Mouse (Mus musculus) gastrocnemius, adult 18-20 months (tissue): ENCODE data around the gene Tesk1. TPM values are rescaled to one million over a fixed set of nuclear protein-coding genes. Genes with fewer than 3 reads are reported as not detected.

Experiments used
- DNase-seq: peaks from one replicate; pipeline ENCODE4 v3.0.0; 2021; ENCODE audit warnings: low spot score
- total RNA-seq, 2 experiments: library from RNA; stranded (reverse); gene quantifications; 2 replicates each; pipeline ENCODE4 v1.2.3; 2021

Gene Tesk1
- total RNA-seq, 2 experiments from 2014 or later, result 56.2 to 60.8 TPM

- no peak for DNase-seq
Measured at GRCm38 (mm10) chr4:43492101-43492820, 50.5 kb downstream of the Tesk1 start.

DNA sequence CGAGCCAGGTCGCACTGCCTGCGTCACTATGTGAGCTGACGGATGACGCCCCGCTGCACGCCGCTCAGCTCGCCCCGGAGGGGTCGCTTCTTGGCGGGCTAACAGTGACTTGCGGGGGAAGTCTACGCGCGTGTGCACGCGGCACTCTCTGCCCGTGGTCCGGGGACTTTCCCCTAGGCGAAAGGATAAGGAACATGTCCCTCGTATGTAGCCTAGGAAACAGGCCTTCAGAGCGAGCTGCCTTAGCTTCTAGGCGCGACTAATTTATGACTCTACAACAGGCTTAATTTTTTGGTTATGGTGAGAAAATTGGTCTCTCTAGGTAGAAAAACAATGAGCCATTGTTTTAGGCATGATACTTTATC, 51.1 kb downstream of the Tesk1 start, which contains the start of gene Ccdc107:
Gene Ccdc107 (plus strand): TSS at position 80 of the 365 bp plus-strand sequence.
- DNase-seq, result peak; percentile 93

GRCm38 (mm10) chr4:43493186-43493845, 51.6 kb downstream of the Tesk1 start:
- peak; percentile 96 for DNase-seq

DNA sequence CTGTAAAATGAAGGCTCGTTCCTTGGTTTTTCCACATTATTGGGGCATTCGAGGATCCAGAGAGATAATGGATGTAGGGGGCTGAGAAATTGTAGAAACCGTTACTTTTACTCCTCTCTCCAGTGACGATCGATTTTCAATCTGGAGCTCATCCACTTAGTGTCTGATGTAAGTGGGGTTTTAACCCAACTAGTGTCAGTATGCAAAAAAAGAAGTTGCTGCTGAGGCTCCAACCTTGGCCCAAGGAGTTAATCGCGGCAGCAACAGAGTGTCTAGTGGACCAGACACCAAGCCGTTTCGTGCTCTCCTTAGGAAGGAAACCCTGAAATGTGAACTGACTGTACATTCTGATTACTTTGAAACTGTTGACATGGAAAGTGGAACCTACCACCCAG, 52.1 kb downstream of the Tesk1 start:
- no peak for DNase-seq

DNA sequence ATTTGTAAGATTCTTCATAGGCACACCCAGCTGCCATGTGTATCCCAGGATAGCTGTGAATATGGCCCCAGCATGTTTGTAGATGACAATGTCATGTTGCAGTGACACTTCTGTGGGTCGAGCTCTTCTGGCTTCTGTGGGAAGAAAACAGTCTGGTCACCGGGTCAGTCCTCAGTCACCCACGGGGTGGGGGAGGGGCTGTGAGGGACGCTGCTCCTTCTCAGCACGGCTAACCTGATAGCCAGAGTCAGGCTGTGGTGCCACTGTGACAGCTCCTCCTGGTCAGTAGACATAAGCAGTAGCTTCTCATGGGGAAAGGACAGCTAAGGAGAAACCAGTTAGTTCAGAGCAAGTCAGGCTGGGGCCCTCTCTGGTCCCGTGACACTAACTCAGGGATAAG, 54.8 kb downstream of the Tesk1 start:
- DNase-seq, result no peak

DNA sequence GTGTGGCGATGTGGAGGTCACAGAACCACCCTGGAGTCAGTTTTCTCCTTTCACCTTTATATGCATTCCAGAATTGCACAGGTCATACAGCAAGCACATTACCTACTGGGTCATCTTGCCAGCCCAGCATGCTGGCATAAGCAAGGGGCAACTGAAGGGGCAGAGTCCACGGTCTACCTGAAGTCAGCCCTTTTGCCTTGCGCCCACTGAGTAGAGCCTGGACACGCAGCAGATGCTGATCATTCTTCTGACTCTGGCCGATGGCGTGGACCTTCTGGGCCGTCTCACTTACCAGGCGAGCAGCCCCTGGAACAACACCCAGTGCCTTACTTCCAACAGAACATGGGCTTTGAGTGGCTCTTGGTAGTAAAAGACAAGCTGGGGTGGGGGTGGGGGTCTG, 55.7 kb downstream of the Tesk1 start:
- DNase-seq, result no peak

Other genes starting within 250 kb of the Tesk1 start
- gene Atp8b5, start 174.8 kb upstream of the Tesk1 start, total RNA-seq, result not detected
- 10 to 100 TPM; 28.5 to 36.3 TPM for gene Rusc2, start 60.0 kb upstream of the Tesk1 start, total RNA-seq
- gene Fam166b, start 12.8 kb upstream of the Tesk1 start, total RNA-seq, result not detected
- under 1 TPM in 1 of 2 experiments, not detected in 1; 0.21 TPM for gene Cd72, start 12.7 kb downstream of the Tesk1 start, total RNA-seq
- not detected for gene Sit1, start 41.8 kb downstream of the Tesk1 start, total RNA-seq
- gene Ccdc107, start 51.0 kb downstream of the Tesk1 start, total RNA-seq, result 10 to 100 TPM; 21.9 to 26.8 TPM
- gene Arhgef39, start 57.8 kb downstream of the Tesk1 start, total RNA-seq, result not detected
- gene Car9, start 65.0 kb downstream of the Tesk1 start, total RNA-seq, result 1 to 10 TPM; 1.4 to 2.6 TPM
- gene Tpm2, start 81.8 kb downstream of the Tesk1 start, total RNA-seq, result 1,000 to 10,000 TPM; 6,886 to 8,782 TPM
- 10 to 100 TPM; 29.9 to 41.5 TPM for gene Creb3, start 120.4 kb downstream of the Tesk1 start, total RNA-seq
- 10 to 100 TPM; 50.6 to 64.8 TPM for gene Tln1, start 120.8 kb downstream of the Tesk1 start, total RNA-seq
- 10 to 100 TPM; 19.9 to 20.7 TPM for gene Rgp1, start 136.8 kb downstream of the Tesk1 start, total RNA-seq
- gene Gba2, start 136.9 kb downstream of the Tesk1 start, total RNA-seq, result 1 to 10 TPM; 4.3 to 4.6 TPM
- under 1 TPM in 1 of 2 experiments, not detected in 1; 0.55 TPM for gene Msmp, start 142.6 kb downstream of the Tesk1 start, total RNA-seq
- gene Npr2, start 190.0 kb downstream of the Tesk1 start, total RNA-seq, result 10 to 100 TPM; 35.2 to 38.7 TPM
- gene Spag8, start 211.7 kb downstream of the Tesk1 start, total RNA-seq, result not detected
- gene Hint2, start 214.5 kb downstream of the Tesk1 start, total RNA-seq, result 10 to 100 TPM; 37.4 to 44.9 TPM
- gene Tmem8b, start 227.0 kb downstream of the Tesk1 start, total RNA-seq, result 10 to 100 TPM; 10.9 to 12.7 TPM
- under 1 TPM; 0.09 to 0.16 TPM for gene Fam221b, start 227.2 kb downstream of the Tesk1 start, total RNA-seq